Mouse (Mus musculus) cerebral cortex, adult 2 months (tissue): ENCODE results near the gene 2310011J03Rik.

Experiments used
- WGBS: fragments of 180-500 bp; shearing (Covaris S2); methylation state at CpG from one replicate; pipeline ENCODE4 v1.1.7; 2018; 5-methylcytosine and 5-hydroxymethylcytosine counted together

Gene 2310011J03Rik

GRCm38 (mm10) chr10:80342305-80342748, 22.0 kb upstream of the 2310011J03Rik start:
- 5% methylated on average over 26 of the region's 26 CpGs for WGBS

- WGBS = 8% methylated on average over 47 of the region's 47 CpGs
Observed at GRCm38 (mm10) chr10:80341491-80342304, 21.4 kb upstream of the 2310011J03Rik start.

- 26% methylated on average over 21 of the region's 21 CpGs for WGBS
Observed at GRCm38 (mm10) chr10:80341026-80341425, 20.7 kb upstream of the 2310011J03Rik start.

- 21% methylated on average over 19 of the region's 19 CpGs for WGBS
Observed at GRCm38 (mm10) chr10:80339941-80340750, 19.8 kb upstream of the 2310011J03Rik start.

- 94% methylated on average over 12 of the region's 12 CpGs for WGBS
Observed at GRCm38 (mm10) chr10:80336263-80336662, 15.9 kb upstream of the 2310011J03Rik start.

GRCm38 (mm10) chr10:80332525-80332989, 12.2 kb upstream of the 2310011J03Rik start:
- 86% methylated on average over 5 of the region's 5 CpGs for WGBS

- 83% methylated on average over 10 of the region's 10 CpGs for WGBS
Observed at GRCm38 (mm10) chr10:80331636-80332524, 11.5 kb upstream of the 2310011J03Rik start.

- WGBS = 73% methylated on average over 2 of the region's 2 CpGs
Observed at GRCm38 (mm10) chr10:80330888-80331287, 10.6 kb upstream of the 2310011J03Rik start.

GRCm38 (mm10) chr10:80330084-80330483, 9.7 kb upstream of the 2310011J03Rik start:
- 2% methylated on average over 41 of the region's 41 CpGs for WGBS

- WGBS = 7% methylated on average over 36 of the region's 36 CpGs
Observed at GRCm38 (mm10) chr10:80329273-80330081, 9.1 kb upstream of the 2310011J03Rik start, which contains the start of the genes Pcsk4 and Reep6. Gene Pcsk4, minus strand, starts transcription at chr10:80329498. Gene Reep6, plus strand, starts transcription at chr10:80329953.

- WGBS = 86% methylated on average over 21 of the region's 21 CpGs
Observed at GRCm38 (mm10) chr10:80325045-80325444, 4.7 kb upstream of the 2310011J03Rik start.

- WGBS = 83% methylated on average over 17 of the region's 17 CpGs
Observed at GRCm38 (mm10) chr10:80324120-80325037, 4.0 kb upstream of the 2310011J03Rik start.

GRCm38 (mm10) chr10:80323261-80324119, 3.2 kb upstream of the 2310011J03Rik start:
- WGBS = 2% methylated on average over 43 of the region's 46 CpGs

- WGBS = 3% methylated on average over 27 of the region's 28 CpGs
Observed at GRCm38 (mm10) chr10:80322811-80323211, 2.5 kb upstream of the 2310011J03Rik start.

- WGBS = 92% methylated on average over 21 of the region's 21 CpGs
Observed at GRCm38 (mm10) chr10:80321670-80322581, 1.6 kb upstream of the 2310011J03Rik start.

GRCm38 (mm10) chr10:80321014-80321669, 805 bp upstream of the 2310011J03Rik start:
- 74% methylated on average over 6 of the region's 6 CpGs for whole genome bisulfite sequencing

- 50% methylated on average over 10 of the region's 10 CpGs for WGBS
Observed at GRCm38 (mm10) chr10:80317011-80317410, 3.3 kb downstream of the 2310011J03Rik start.
